Mouse (Mus musculus) cerebellum, postnatal 4 days (tissue): ENCODE measurements around the gene Efnb3.

ENCODE experiments used
- DNase-seq, 2 experiments: peaks; one replicate each; pipeline ENCODE4 v3.0.0; 2022; ENCODE audit warnings: low spot score in 2 of 2, mixed read lengths in 1 of 2

Gene Efnb3

GRCm38 (mm10) chr11:69559851-69560765 is at the start of gene Efnb3:
Gene Efnb3 (minus strand): TSS chr11:69560205.
- DNase-seq: peak in 1 of 2 experiments; percentile 62

GRCm38 (mm10) chr11:69609416-69609815 is 49.4 kb upstream of the Efnb3 start:
- DNase-seq: no peak

GRCm38 (mm10) chr11:69608525-69608924 is 48.5 kb upstream of the Efnb3 start:
- no peak for DNase-seq

- no peak for DNase-seq
These were observed 46.8 kb upstream of the Efnb3 start for GRCm38 (mm10) chr11:69606832-69607231.

GRCm38 (mm10) chr11:69606491-69606795 is 46.4 kb upstream of the Efnb3 start:
- no peak for DNase-seq

GRCm38 (mm10) chr11:69605726-69606490 is 45.9 kb upstream of the Efnb3 start, which contains the start of gene Atp1b2:
Gene Atp1b2 (minus strand): TSS chr11:69605942.
- DNase-seq: peak; percentile 76 to 81

GRCm38 (mm10) chr11:69604795-69605664 is 45.0 kb upstream of the Efnb3 start:
- peak in 1 of 2 experiments; percentile 57 for DNase-seq

GRCm38 (mm10) chr11:69604347-69604746 is 44.3 kb upstream of the Efnb3 start:
- no peak for DNase-seq

GRCm38 (mm10) chr11:69603516-69603915 is 43.5 kb upstream of the Efnb3 start:
- DNase-seq: no peak

- DNase-seq: no peak
These were observed 41.8 kb upstream of the Efnb3 start for GRCm38 (mm10) chr11:69601768-69602167.

- DNase-seq: peak; percentile 53 to 71
These were observed 40.1 kb upstream of the Efnb3 start for GRCm38 (mm10) chr11:69600098-69600497.

GRCm38 (mm10) chr11:69599436-69599835 is 39.4 kb upstream of the Efnb3 start:
- no peak for DNase-seq

GRCm38 (mm10) chr11:69594853-69595252 is 34.8 kb upstream of the Efnb3 start:
- no peak for DNase-seq

GRCm38 (mm10) chr11:69592799-69593198 is 32.8 kb upstream of the Efnb3 start:
- DNase-seq: no peak

GRCm38 (mm10) chr11:69591899-69592637 is 32.1 kb upstream of the Efnb3 start:
- peak; percentile 50 to 62 for DNase-seq

GRCm38 (mm10) chr11:69591424-69591823 is 31.4 kb upstream of the Efnb3 start:
- DNase-seq: no peak

- no peak for DNase-seq
These were observed 30.6 kb upstream of the Efnb3 start for GRCm38 (mm10) chr11:69590622-69591021.

GRCm38 (mm10) chr11:69589207-69589834 is 29.3 kb upstream of the Efnb3 start:
- DNase-seq: no peak

GRCm38 (mm10) chr11:69585718-69586325 is 25.8 kb upstream of the Efnb3 start:
- DNase-seq: no peak

- DNase-seq: no peak
These were observed 24.9 kb upstream of the Efnb3 start for GRCm38 (mm10) chr11:69584937-69585336.
